Mouse (Mus musculus) CH12.LX (cell line): ENCODE measurements around the gene Aadacl4.

ENCODE experiments used
- BHLHE40 ChIP-seq: IDR thresholded peaks from 2 replicates; pipeline ENCODE4 v1.6.1; 2011; ENCODE audit warnings: mild to moderate bottlenecking, low read depth, low read length, improper control_type of control experiment
- CTCF ChIP-seq, 2 experiments: IDR thresholded peaks in 1 of 2; conservative IDR thresholded peaks in 1 of 2; 2 replicates each; pipeline ENCODE4 v1.5.1; 2011 to 2012; ENCODE audit warnings: low read depth in 2 of 2, low read length in 2 of 2, improper control_type of control experiment in 1 of 2, inconsistent platforms in 1 of 2, mild to moderate bottlenecking in 1 of 2, moderate library complexity in 1 of 2
- ELF1 ChIP-seq: IDR thresholded peaks from 2 replicates; pipeline ENCODE4 v1.6.1; 2014; ENCODE audit warnings: low read depth, mild to moderate bottlenecking, inconsistent platforms, low read length, improper control_type of control experiment
- EP300 ChIP-seq: IDR thresholded peaks from 2 replicates; pipeline ENCODE4 v1.6.1; 2011; ENCODE audit warnings: low read length, improper control_type of control experiment
- MAX ChIP-seq: IDR thresholded peaks from 2 replicates; pipeline ENCODE4 v1.6.1; 2011; ENCODE audit warnings: low read length, improper control_type of control experiment
- MEF2A ChIP-seq: IDR thresholded peaks from 2 replicates; pipeline ENCODE4 v1.6.1; 2014; ENCODE audit warnings: low read depth, mild to moderate bottlenecking, inconsistent platforms, low read length, improper control_type of control experiment, borderline replicate concordance
- PAX5 ChIP-seq: IDR thresholded peaks from 2 replicates; pipeline ENCODE4 v1.6.1; 2012; ENCODE audit warnings: low read length, inconsistent platforms, mixed read lengths
- POLR2A ChIP-seq: IDR thresholded peaks from 2 replicates; pipeline ENCODE4 v1.6.1; 2011; ENCODE audit warnings: low read depth, mild to moderate bottlenecking, improper control_type of control experiment, low read length
- RCOR1 ChIP-seq: conservative IDR thresholded peaks from 2 replicates; pipeline ENCODE4 v1.6.1; 2012; ENCODE audit warnings: low read depth, mild to moderate bottlenecking, inconsistent platforms, low read length, improper control_type of control experiment
- TBP ChIP-seq: conservative IDR thresholded peaks from 2 replicates; pipeline ENCODE4 v1.6.1; 2011; ENCODE audit warnings: low read depth, low read length, improper control_type of control experiment
- TCF12 ChIP-seq: IDR thresholded peaks from 2 replicates; pipeline ENCODE4 v1.6.1; 2014; ENCODE audit warnings: low read depth, mild to moderate bottlenecking, inconsistent platforms, low read length, improper control_type of control experiment
- USF1 ChIP-seq: IDR thresholded peaks from 2 replicates; pipeline ENCODE4 v1.6.1; 2014; ENCODE audit warnings: low read depth, mild to moderate bottlenecking, inconsistent platforms, low read length, improper control_type of control experiment

GRCm38 (mm10) chr4:144567752-144568151, 45.8 kb upstream of the Aadacl4 start:
- TF ChIP-seq EP300 (no peak), CTCF (conservative IDR thresholded peaks at IDR 0.05 in 1 of 2, IDR thresholded peaks at IDR 0.05 in 1 of 2; ENCODE audit: low read depth in 2 of 2, low read length in 2 of 2) (no peak), TBP (no peak), POLR2A (no peak), TCF12 (no peak), MAX (no peak), MEF2A (no peak), PAX5 (no peak), RCOR1 (no peak), USF1 (no peak), ELF1 (no peak), BHLHE40 (no peak)
